Mouse (Mus musculus): ENCODE measurements around the gene Ltb. TPM values are rescaled to one million over a fixed set of nuclear protein-coding genes. Genes with fewer than 3 reads are reported as not detected.

Ltb gene
- total and polyA plus RNA-seq, 3 experiments: 1.1 to 1.5 TPM; not detected in 1

GRCm38 (mm10) chr17:35236390-35236746 lies 42.1 kb downstream of the Ltb start (continued):
- TF ChIP-seq MXI1 (IDR thresholded peaks at IDR 0.05; ENCODE audit: low read depth, low read length) (0 out of 2 replicates have a peak, but pooled peaks have one; percentile 4), USF1 (IDR thresholded peaks at IDR 0.05; ENCODE audit: low read depth, low read length) (no peak), HCFC1 (IDR thresholded peaks at IDR 0.05; ENCODE audit: low read depth, low read length) (no peak), ETS1 (IDR thresholded peaks at IDR 0.05; ENCODE audit: low read depth, low read length) (no peak), RCOR1 (IDR thresholded peaks at IDR 0.05; ENCODE audit: low read depth, low read length) (no peak), GABPA (IDR thresholded peaks at IDR 0.05; ENCODE audit: low read depth, low read length) (no peak), UBTF (IDR thresholded peaks at IDR 0.05; ENCODE audit: borderline replicate concordance, insufficient read depth, low read depth, low read length) (no peak), JUND (IDR thresholded peaks at IDR 0.05; ENCODE audit: low read depth, low read length) (no peak), ELF1 (IDR thresholded peaks at IDR 0.05; ENCODE audit: low read depth, low read length) (peak; percentile 42; the same call in 1 of the 2 replicates), NELFE (IDR thresholded peaks at IDR 0.05; ENCODE audit: low read depth, low read length) (no peak), POLR2A (IDR thresholded peaks at IDR 0.05; ENCODE audit: control insufficient read depth in 1 of 2, insufficient read depth in 1 of 2, low read depth in 1 of 2, low read length in 2 of 2, poor library complexity in 1 of 2) (peak in 1 of 2 experiments; percentile 41; a peak in 1 of 4 replicates), EP300 (IDR thresholded peaks at IDR 0.05; ENCODE audit: low read depth in 1 of 2, low read length in 2 of 2) (no peak), TCF12 (IDR thresholded peaks at IDR 0.05; ENCODE audit: low read depth, low read length) (0 out of 2 replicates have a peak, but pooled peaks have one; percentile 7), CHD1 (IDR thresholded peaks at IDR 0.05; ENCODE audit: low read depth, low read length) (no peak)

- no peak overlapping the region for H3K4me3 ChIP-seq (ENCODE audit: control insufficient read depth in 1 of 2, insufficient read depth in 1 of 2, low read depth in 2 of 2, low read length in 2 of 2)
- no peak for DNase-seq (ENCODE audit: low read depth, low spot score)
- peaks cover 22% of the 10 kb centered on the region for H3K79me2 ChIP-seq (ENCODE audit: control insufficient read depth, insufficient read depth, low read length, poor library complexity)
- TF ChIP-seq RCOR1 (IDR thresholded peaks at IDR 0.05; ENCODE audit: low read depth, low read length) (no peak), POLR2A (IDR thresholded peaks at IDR 0.05; ENCODE audit: control insufficient read depth in 1 of 2, insufficient read depth in 1 of 2, low read depth in 1 of 2, low read length in 2 of 2, poor library complexity in 1 of 2) (no peak), MYC (IDR thresholded peaks at IDR 0.05; ENCODE audit: low read depth, low read length) (no peak), ZNF384 (IDR thresholded peaks at IDR 0.05; ENCODE audit: low read depth, low read length) (no peak), EP300 (IDR thresholded peaks at IDR 0.05; ENCODE audit: low read depth in 1 of 2, low read length in 2 of 2) (no peak), JUND (IDR thresholded peaks at IDR 0.05; ENCODE audit: low read depth, low read length) (no peak), MAX (IDR thresholded peaks at IDR 0.05; ENCODE audit: low read length) (no peak)
- no peak overlapping the region for H3K9ac ChIP-seq (ENCODE audit: control insufficient read depth, low read depth, low read length, poor library complexity, severe bottlenecking)
- H3K36me3 ChIP-seq (ENCODE audit: control insufficient read depth in 1 of 2, insufficient read depth in 2 of 2, low read length in 2 of 2): peaks cover 0 to 14% of the 10 kb centered on the region in 2 experiments; a peak in 2 of 4 replicates
- H3K4me1 ChIP-seq (ENCODE audit: control insufficient read depth in 1 of 2, insufficient read depth in 2 of 2, low read length in 2 of 2): peaks cover 5 to 18% of the 10 kb centered on the region in 2 experiments; a peak in 3 of 4 replicates
- no peaks in the 10 kb centered on the region for H3K9me3 ChIP-seq (replicated peaks; ENCODE audit: insufficient read depth, low read length)
- no peaks in the 10 kb centered on the region for H3K27me3 ChIP-seq (ENCODE audit: control insufficient read depth in 1 of 2, insufficient read depth in 2 of 2, low read length in 2 of 2)
- no peak overlapping the region for H3K27ac ChIP-seq (ENCODE audit: control insufficient read depth, low read depth, low read length)
Observed at GRCm38 (mm10) chr17:35236996-35237395, 42.8 kb downstream of the Ltb start.

GRCm38 (mm10) chr17:35237504-35237903 lies 43.3 kb downstream of the Ltb start:
- Histone ChIP-seq H3K79me2 (ENCODE audit: control insufficient read depth, insufficient read depth, low read length, poor library complexity) (peaks cover 24% of the 10 kb centered on the region), H3K9ac (ENCODE audit: control insufficient read depth, low read depth, low read length, poor library complexity, severe bottlenecking) (no peak overlapping the region), H3K27me3 (ENCODE audit: control insufficient read depth in 1 of 2, insufficient read depth in 2 of 2, low read length in 2 of 2) (no peaks in the 10 kb centered on the region), H3K36me3 (ENCODE audit: control insufficient read depth in 1 of 2, insufficient read depth in 2 of 2, low read length in 2 of 2) (peaks cover 0 to 14% of the 10 kb centered on the region in 2 experiments; a peak in 2 of 4 replicates), H3K4me3 (ENCODE audit: control insufficient read depth in 1 of 2, insufficient read depth in 1 of 2, low read depth in 2 of 2, low read length in 2 of 2) (no peak overlapping the region), H3K27ac (ENCODE audit: control insufficient read depth, low read depth, low read length) (no peak overlapping the region), H3K9me3 (replicated peaks; ENCODE audit: insufficient read depth, low read length) (no peaks in the 10 kb centered on the region), H3K4me1 (ENCODE audit: control insufficient read depth in 1 of 2, insufficient read depth in 2 of 2, low read length in 2 of 2) (peaks cover 5 to 18% of the 10 kb centered on the region in 2 experiments; a peak in 3 of 4 replicates)
- DNase-seq (ENCODE audit: low read depth, low spot score): no peak
- no peak for TF ChIP-seq MAZ (IDR thresholded peaks at IDR 0.05; ENCODE audit: low read depth, low read length)
- no peak for TF ChIP-seq EP300 (IDR thresholded peaks at IDR 0.05; ENCODE audit: low read depth in 1 of 2, low read length in 2 of 2)
- TF ChIP-seq USF1 (IDR thresholded peaks at IDR 0.05; ENCODE audit: low read depth, low read length): no peak
- no peak for TF ChIP-seq CHD1 (IDR thresholded peaks at IDR 0.05; ENCODE audit: low read depth, low read length)
- no peak for TF ChIP-seq ETS1 (IDR thresholded peaks at IDR 0.05; ENCODE audit: low read depth, low read length)
- no peak for TF ChIP-seq NELFE (IDR thresholded peaks at IDR 0.05; ENCODE audit: low read depth, low read length)
- no peak for TF ChIP-seq CTCF (IDR thresholded peaks at IDR 0.05 in 2 of 3, conservative IDR thresholded peaks at IDR 0.05 in 1 of 3; ENCODE audit: control insufficient read depth in 1 of 3, insufficient read depth in 1 of 3, low read depth in 2 of 3, low read length in 3 of 3, poor library complexity in 1 of 3, severe bottlenecking in 1 of 3)
- no peak for TF ChIP-seq MXI1 (IDR thresholded peaks at IDR 0.05; ENCODE audit: low read depth, low read length)
- no peak for TF ChIP-seq RCOR1 (IDR thresholded peaks at IDR 0.05; ENCODE audit: low read depth, low read length)
- no peak for TF ChIP-seq MEF2A (IDR thresholded peaks at IDR 0.05; ENCODE audit: extremely low read depth, insufficient replicate concordance, low read depth, low read length, poor library complexity, severe bottlenecking)
- no peak for TF ChIP-seq SIN3A (IDR thresholded peaks at IDR 0.05; ENCODE audit: low read length)
- no peak for TF ChIP-seq TBP (IDR thresholded peaks at IDR 0.05; ENCODE audit: low read depth, low read length)
- no peak for TF ChIP-seq GATA1 (IDR thresholded peaks at IDR 0.05; ENCODE audit: low read depth, low read length)
- TF ChIP-seq MYB (IDR thresholded peaks at IDR 0.05; ENCODE audit: low read depth, low read length): no peak
- no peak for TF ChIP-seq POLR2A (IDR thresholded peaks at IDR 0.05; ENCODE audit: control insufficient read depth in 1 of 2, insufficient read depth in 1 of 2, low read depth in 1 of 2, low read length in 2 of 2, poor library complexity in 1 of 2)
- TF ChIP-seq USF2 (IDR thresholded peaks at IDR 0.05; ENCODE audit: borderline replicate concordance in 1 of 2, insufficient read depth in 1 of 2, low read depth in 1 of 2, low read length in 2 of 2): no peak
- TF ChIP-seq SMC3 (IDR thresholded peaks at IDR 0.05; ENCODE audit: low read depth, low read length): no peak
- no peak for TF ChIP-seq MAFK (IDR thresholded peaks at IDR 0.05; ENCODE audit: borderline replicate concordance, low read depth, low read length)
